Mouse (Mus musculus): ENCODE data around the gene Trpm7. TPM values are rescaled to one million over a fixed set of nuclear protein-coding genes. Genes with fewer than 3 reads are reported as not detected.

Trpm7 gene
- polyA plus RNA-seq, 1 experiment = 13.5 TPM

DNA sequence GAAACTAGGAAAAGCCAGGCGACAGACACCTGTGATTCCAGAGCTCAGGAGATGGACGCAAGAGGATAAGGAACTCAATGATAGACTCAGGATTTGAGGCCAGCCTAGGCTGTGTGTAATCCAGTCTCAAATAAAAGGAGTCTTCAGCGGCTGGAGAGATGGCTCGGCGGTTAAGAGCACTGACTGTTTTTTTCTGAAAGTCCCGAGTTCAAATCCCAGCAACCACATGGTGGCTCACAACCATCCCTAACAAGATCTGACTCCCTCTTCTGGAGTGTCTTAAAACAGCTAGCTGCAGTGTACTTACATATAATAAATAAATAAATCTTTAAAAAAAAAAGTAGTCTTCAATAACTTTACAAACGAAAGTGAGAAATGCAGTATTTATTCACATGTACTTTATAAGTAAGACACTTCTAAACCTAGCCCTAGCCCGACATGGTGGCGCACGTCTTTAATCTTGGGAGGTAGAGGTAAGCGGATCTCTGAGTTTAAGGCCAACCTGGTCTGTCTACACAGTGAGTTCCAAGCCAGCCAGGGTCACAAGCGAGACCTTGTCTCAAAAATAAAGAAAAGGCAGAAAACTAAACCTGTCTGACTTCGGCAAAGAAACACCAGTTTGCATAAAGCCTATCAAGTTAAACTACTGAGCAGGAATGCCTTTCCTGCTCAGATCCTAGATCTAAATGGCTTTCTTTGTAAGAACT lies 1.1 kb downstream of the Trpm7 start:
- no peak for TF ChIP-seq CTCF (conservative IDR thresholded peaks at IDR 0.05; ENCODE audit: insufficient read depth, insufficient read length, low read depth, low read length)
- TF ChIP-seq POLR2A (IDR thresholded peaks at IDR 0.05; ENCODE audit: low read depth, low read length) = no peak
- DNase-seq = peak; percentile 42
- H3K36me3 ChIP-seq (ENCODE audit: control insufficient read depth, insufficient read depth, low read length) = no peaks in the 10 kb centered on the region
- WGBS = 10% methylated on average over 13 of the region's 13 CpGs
- H3K4me3 ChIP-seq (ENCODE audit: insufficient read depth, low read depth, low read length) = peak overlapping the region; percentile 64
- H3K27ac ChIP-seq (ENCODE audit: insufficient read depth, low read depth, low read length) = peak overlapping the region; percentile 95
- H3K27me3 ChIP-seq (replicated peaks; ENCODE audit: control insufficient read depth, insufficient read depth, low read length) = no peaks in the 10 kb centered on the region
- peaks cover 19% of the 10 kb centered on the region; the same call in 1 of the 2 replicates for H3K4me1 ChIP-seq (ENCODE audit: control insufficient read depth, insufficient read depth, low read length)

DNA sequence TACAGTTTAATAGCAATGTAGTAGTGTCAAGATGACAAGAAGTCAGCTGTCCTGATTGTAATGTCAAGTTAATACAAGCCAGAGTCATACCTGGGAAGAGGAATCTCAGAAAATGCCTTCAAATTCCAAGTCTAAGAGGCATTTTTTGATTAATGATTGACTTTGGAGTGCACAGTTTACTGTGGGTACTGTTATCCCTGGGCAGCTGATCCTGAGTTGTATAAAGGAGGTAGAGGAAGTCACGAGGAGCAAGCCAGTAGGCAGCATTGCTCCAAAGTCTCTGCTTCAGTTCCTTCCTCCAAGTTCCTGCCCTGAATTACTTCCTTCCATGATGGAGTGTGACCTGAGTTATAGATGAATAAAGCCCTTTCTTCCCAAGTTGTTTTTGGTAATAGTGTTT lies 9.7 kb downstream of the Trpm7 start:
- WGBS = 26% methylated on average over 1 of the region's 1 CpGs
- H3K27ac ChIP-seq (ENCODE audit: insufficient read depth, low read depth, low read length) = no peak overlapping the region
- H3K27me3 ChIP-seq (replicated peaks; ENCODE audit: control insufficient read depth, insufficient read depth, low read length) = no peaks in the 10 kb centered on the region
- H3K4me3 ChIP-seq (ENCODE audit: insufficient read depth, low read depth, low read length) = no peak overlapping the region
- DNase-seq = peak; percentile 86
- TF ChIP-seq CTCF (conservative IDR thresholded peaks at IDR 0.05; ENCODE audit: insufficient read depth, insufficient read length, low read depth, low read length) (no peak), POLR2A (IDR thresholded peaks at IDR 0.05; ENCODE audit: low read depth, low read length) (no peak)
- H3K36me3 ChIP-seq (ENCODE audit: control insufficient read depth, insufficient read depth, low read length) = no peaks in the 10 kb centered on the region
- peaks cover 26% of the 10 kb centered on the region for H3K4me1 ChIP-seq (ENCODE audit: control insufficient read depth, insufficient read depth, low read length)

DNA sequence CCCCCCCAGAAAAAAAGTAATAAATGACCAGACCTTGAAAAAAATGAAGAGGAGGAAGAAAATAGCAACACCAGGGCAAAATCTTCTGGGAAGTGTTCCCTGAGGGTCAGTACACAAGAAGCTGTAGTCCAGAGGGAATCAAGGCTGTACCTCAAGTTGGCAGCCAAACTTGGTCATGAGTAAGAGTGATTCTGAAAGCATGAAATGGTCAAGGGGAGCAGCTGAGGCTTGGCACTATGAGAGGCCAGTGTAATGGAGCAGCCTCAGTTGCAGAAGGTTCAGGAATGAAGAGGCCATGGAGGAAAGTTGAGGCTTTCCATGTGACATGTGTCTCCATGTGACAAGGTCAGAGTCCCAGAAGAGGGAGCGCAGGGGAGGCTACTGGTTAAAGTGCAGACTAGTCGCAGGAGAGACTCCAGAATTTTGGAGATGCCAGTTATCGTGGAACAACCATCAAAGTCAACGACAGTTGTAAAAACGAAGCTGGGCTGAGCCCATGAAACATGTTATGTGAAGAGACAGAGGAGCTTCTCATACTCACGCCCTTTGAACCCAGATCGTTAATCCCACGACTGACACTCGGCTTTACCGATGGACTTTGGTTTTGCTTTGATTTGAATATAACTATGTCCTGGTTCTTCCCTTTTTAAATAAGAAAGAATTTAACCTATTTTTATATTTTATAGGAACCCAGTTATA lies 10.4 kb downstream of the Trpm7 start:
- peak overlapping the region; percentile 85 for H3K27ac ChIP-seq (ENCODE audit: insufficient read depth, low read depth, low read length)
- WGBS = 36% methylated on average over 10 of the region's 10 CpGs

DNA sequence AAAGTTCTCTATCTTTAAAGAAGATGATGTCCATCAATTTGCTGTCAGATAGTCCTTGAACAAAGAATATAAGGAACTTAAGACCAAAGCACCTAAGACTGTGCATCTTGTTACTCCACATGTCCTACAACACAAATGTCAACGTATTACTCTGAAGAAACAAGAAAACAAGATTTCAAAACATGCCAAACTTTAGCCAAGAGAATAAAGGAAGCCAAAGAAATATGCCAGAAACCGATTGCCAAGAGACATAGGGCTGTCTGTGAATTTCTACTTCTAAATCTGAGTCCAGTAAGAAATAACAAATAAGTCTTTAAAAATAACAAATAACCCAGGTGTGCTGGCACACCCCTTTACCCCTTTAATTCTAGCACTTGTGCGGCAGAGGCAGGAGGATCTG lies 11.0 kb downstream of the Trpm7 start:
- Histone ChIP-seq H3K36me3 (ENCODE audit: control insufficient read depth, insufficient read depth, low read length) (no peaks in the 10 kb centered on the region), H3K27me3 (replicated peaks; ENCODE audit: control insufficient read depth, insufficient read depth, low read length) (no peaks in the 10 kb centered on the region), H3K4me3 (ENCODE audit: insufficient read depth, low read depth, low read length) (no peak overlapping the region), H3K4me1 (ENCODE audit: control insufficient read depth, insufficient read depth, low read length) (peaks cover 24% of the 10 kb centered on the region), H3K27ac (ENCODE audit: insufficient read depth, low read depth, low read length) (peak overlapping the region; percentile 85)
- DNase-seq = no peak
- TF ChIP-seq POLR2A (IDR thresholded peaks at IDR 0.05; ENCODE audit: low read depth, low read length) = no peak
- no peak for TF ChIP-seq CTCF (conservative IDR thresholded peaks at IDR 0.05; ENCODE audit: insufficient read depth, insufficient read length, low read depth, low read length)
- WGBS = 58% methylated on average over 3 of the region's 3 CpGs

More for the DNA sequence above, 10.4 kb downstream of the Trpm7 start:
- no peak overlapping the region for H3K4me3 ChIP-seq (ENCODE audit: insufficient read depth, low read depth, low read length)
- no peaks in the 10 kb centered on the region for H3K27me3 ChIP-seq (replicated peaks; ENCODE audit: control insufficient read depth, insufficient read depth, low read length)
- H3K4me1 ChIP-seq (ENCODE audit: control insufficient read depth, insufficient read depth, low read length) = peaks cover 24% of the 10 kb centered on the region
- TF ChIP-seq CTCF (conservative IDR thresholded peaks at IDR 0.05; ENCODE audit: insufficient read depth, insufficient read length, low read depth, low read length) (no peak), POLR2A (IDR thresholded peaks at IDR 0.05; ENCODE audit: low read depth, low read length) (no peak)
- peak; percentile 78 for DNase-seq
- H3K36me3 ChIP-seq (ENCODE audit: control insufficient read depth, insufficient read depth, low read length) = no peaks in the 10 kb centered on the region

DNA sequence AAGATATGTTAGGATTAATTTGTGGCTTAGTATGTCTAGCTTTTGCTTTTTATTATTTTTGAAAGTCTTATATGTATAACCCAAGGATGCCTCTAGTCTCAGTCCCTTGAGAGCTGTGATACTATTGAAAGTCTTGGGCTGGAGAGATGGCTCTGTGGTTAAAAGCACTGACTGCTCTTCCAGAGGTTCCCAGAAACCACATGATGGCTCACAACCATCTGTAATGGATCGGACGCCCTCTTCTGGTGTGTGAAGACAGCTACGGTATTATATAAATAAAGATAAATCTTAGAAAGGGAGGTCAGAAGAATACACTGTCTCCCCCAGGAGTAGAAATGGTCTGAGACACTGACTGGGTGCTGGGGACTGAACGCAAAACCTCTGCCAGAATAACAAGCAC lies 31.3 kb downstream of the Trpm7 start:
- no peak overlapping the region for H3K27ac ChIP-seq (ENCODE audit: insufficient read depth, low read depth, low read length)
- TF ChIP-seq POLR2A (IDR thresholded peaks at IDR 0.05; ENCODE audit: low read depth, low read length) = no peak
- no peak for TF ChIP-seq CTCF (conservative IDR thresholded peaks at IDR 0.05; ENCODE audit: insufficient read depth, insufficient read length, low read depth, low read length)

DNA sequence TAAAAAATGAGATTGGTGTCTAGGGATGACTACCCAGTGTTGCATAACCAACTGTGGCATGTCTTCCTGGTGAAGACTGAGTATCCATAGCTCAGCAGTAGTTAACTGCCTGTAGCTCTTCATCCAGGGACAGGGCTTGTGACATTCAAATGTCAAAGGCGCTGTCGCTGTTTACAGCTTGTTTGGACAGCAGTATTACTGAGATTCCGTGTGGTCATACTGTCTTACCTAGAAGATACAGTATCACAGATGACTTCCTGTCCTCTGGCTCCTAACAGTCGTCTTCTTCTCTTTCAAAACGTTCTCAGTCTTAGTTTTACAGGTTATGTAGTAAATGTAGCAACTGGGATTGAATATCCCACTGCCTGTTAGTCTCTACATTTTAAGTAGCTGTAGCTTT lies 37.2 kb downstream of the Trpm7 start:
- Histone ChIP-seq H3K27ac (ENCODE audit: insufficient read depth, low read depth, low read length) (no peak overlapping the region), H3K36me3 (ENCODE audit: control insufficient read depth, insufficient read depth, low read length) (peaks cover 11% of the 10 kb centered on the region)

More for the DNA sequence above, 31.3 kb downstream of the Trpm7 start:
- H3K4me1 ChIP-seq (ENCODE audit: control insufficient read depth, insufficient read depth, low read length) = no peaks in the 10 kb centered on the region
- no peak overlapping the region for H3K4me3 ChIP-seq (ENCODE audit: insufficient read depth, low read depth, low read length)
- DNase-seq = no peak
- 81% methylated on average over 4 of the region's 4 CpGs for WGBS
- H3K27me3 ChIP-seq (replicated peaks; ENCODE audit: control insufficient read depth, insufficient read depth, low read length) = no peaks in the 10 kb centered on the region
- H3K36me3 ChIP-seq (ENCODE audit: control insufficient read depth, insufficient read depth, low read length) = peaks cover 10% of the 10 kb centered on the region; the same call in 1 of the 2 replicates

DNA sequence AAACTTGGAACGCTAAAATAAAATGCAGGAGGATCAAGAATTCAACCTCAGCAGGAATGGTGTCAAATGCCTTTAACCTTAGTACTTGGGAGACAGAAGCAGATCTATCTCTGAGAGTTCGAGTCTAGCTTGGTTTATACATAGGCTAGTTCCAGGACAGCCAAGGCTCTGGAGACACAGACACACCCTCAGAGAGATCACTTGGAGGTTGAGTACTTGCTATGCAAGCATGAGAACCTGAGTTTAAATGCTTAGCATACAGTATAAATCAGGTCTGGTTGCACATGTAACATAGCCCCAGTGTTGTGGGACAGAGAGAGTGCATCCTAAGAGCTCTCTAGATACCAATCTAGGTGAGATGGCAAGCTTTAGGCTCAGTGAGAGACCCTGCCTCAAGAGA lies 58.6 kb downstream of the Trpm7 start:
- TF ChIP-seq POLR2A (IDR thresholded peaks at IDR 0.05; ENCODE audit: low read depth, low read length) (no peak), CTCF (conservative IDR thresholded peaks at IDR 0.05; ENCODE audit: insufficient read depth, insufficient read length, low read depth, low read length) (no peak)
- peaks cover 16% of the 10 kb centered on the region for H3K36me3 ChIP-seq (ENCODE audit: control insufficient read depth, insufficient read depth, low read length)
- H3K27me3 ChIP-seq (replicated peaks; ENCODE audit: control insufficient read depth, insufficient read depth, low read length) = no peaks in the 10 kb centered on the region
- 71% methylated on average over 2 of the region's 2 CpGs for WGBS
- no peak overlapping the region for H3K4me3 ChIP-seq (ENCODE audit: insufficient read depth, low read depth, low read length)
- DNase-seq = no peak
- H3K27ac ChIP-seq (ENCODE audit: insufficient read depth, low read depth, low read length) = no peak overlapping the region
- no peaks in the 10 kb centered on the region for H3K4me1 ChIP-seq (ENCODE audit: control insufficient read depth, insufficient read depth, low read length)

More for the DNA sequence above, 37.2 kb downstream of the Trpm7 start:
- no peak for TF ChIP-seq POLR2A (IDR thresholded peaks at IDR 0.05; ENCODE audit: low read depth, low read length)
- TF ChIP-seq CTCF (conservative IDR thresholded peaks at IDR 0.05; ENCODE audit: insufficient read depth, insufficient read length, low read depth, low read length) = no peak
- no peak overlapping the region for H3K4me3 ChIP-seq (ENCODE audit: insufficient read depth, low read depth, low read length)
- no peaks in the 10 kb centered on the region for H3K27me3 ChIP-seq (replicated peaks; ENCODE audit: control insufficient read depth, insufficient read depth, low read length)
- WGBS = 80% methylated on average over 5 of the region's 5 CpGs
- DNase-seq = no peak
- H3K4me1 ChIP-seq (ENCODE audit: control insufficient read depth, insufficient read depth, low read length) = no peaks in the 10 kb centered on the region

Data from kidney, adult 2 months (tissue).